Mouse (Mus musculus) intestine, postnatal 0 days (tissue): ENCODE results near the gene Dgkb. TPM values are rescaled to one million over a fixed set of nuclear protein-coding genes. Genes with fewer than 3 reads are reported as not detected.

Experiments
- ATAC-seq: fragments of 200-750 bp; cut with Nextera tagmentation; 2 replicates; pipeline ENCODE4 v1.8.0; 2017; ENCODE audit warnings: mild to moderate bottlenecking, moderate TSS enrichment, moderate library complexity
- H3K27ac ChIP-seq: fragments of 300-500 bp; sonication (generic); 2 replicates; pipeline ENCODE4 v1.5.1; 2014; ENCODE audit warnings: mild to moderate bottlenecking, low read depth, low read length, moderate library complexity
- H3K27me3 ChIP-seq: fragments of 300-500 bp; sonication (generic); replicated peaks from 2 replicates; pipeline ENCODE4 v1.6.1; 2014; ENCODE audit warnings: low read length, mixed read lengths; ENCODE audit not compliant: control insufficient read depth, insufficient read depth
- H3K36me3 ChIP-seq: fragments of 300-500 bp; sonication (generic); 2 replicates; pipeline ENCODE4 v1.6.1; 2014; ENCODE audit warnings: mild to moderate bottlenecking, moderate library complexity; ENCODE audit not compliant: control insufficient read depth, insufficient read depth
- H3K4me1 ChIP-seq: fragments of 300-500 bp; sonication (generic); replicated peaks from 2 replicates; pipeline ENCODE4 v1.6.1; 2014; ENCODE audit warnings: antibody characterized with exemption, low read length, mixed read lengths; ENCODE audit not compliant: control insufficient read depth, insufficient read depth
- H3K4me2 ChIP-seq: fragments of 300-500 bp; sonication (generic); replicated peaks from 2 replicates; pipeline ENCODE4 v1.6.1; 2014; ENCODE audit warnings: low read depth, mild to moderate bottlenecking, moderate library complexity
- H3K4me3 ChIP-seq: fragments of 300-500 bp; sonication (generic); 2 replicates; pipeline ENCODE4 v1.5.1; 2014; ENCODE audit warnings: low read depth, low read length
- H3K9ac ChIP-seq: fragments of 300-500 bp; sonication (generic); 2 replicates; pipeline ENCODE4 v1.6.1; 2014; ENCODE audit warnings: mild to moderate bottlenecking, low read depth, low read length
- H3K9me3 ChIP-seq: fragments of 300-500 bp; sonication (generic); 2 replicates; pipeline ENCODE4 v1.6.1; 2016; ENCODE audit warnings: mixed run types; ENCODE audit not compliant: control insufficient read depth
- CTCF ChIP-seq: sonication (generic); IDR thresholded peaks from 2 replicates; pipeline ENCODE4 v1.5.1; 2016; ENCODE audit warnings: low read depth, mild to moderate bottlenecking, control low read depth, antibody characterized with exemption, moderate library complexity
- WGBS: fragments of 180-500 bp; shearing (Covaris S2); extraction: QIAGEN DNeasy Blood & Tissue Kit; methylation state at CpG from one replicate; pipeline ENCODE4 v1.1.7; 2014; 5-methylcytosine and 5-hydroxymethylcytosine counted together
- polyA plus RNA-seq: library from polyadenylated mRNA; unstranded; fragments of >200 nt; fragmentation: Nextera tagmentation; extraction: Ambion mirVana; gene quantifications from 2 replicates; pipeline ENCODE4 v1.2.1, GENCODE M21; 2015

Dgkb gene
- polyA plus RNA-seq, 1 experiment from 2014 or later: 5.0 TPM

GRCm38 (mm10) chr12:38600165-38600845, 782.8 kb downstream of the Dgkb start:
- H3K27me3 ChIP-seq: no peaks in the 10 kb centered on the region
- TF ChIP-seq CTCF: no peak
- no peaks in the 10 kb centered on the region for H3K36me3 ChIP-seq
- no peak for ATAC-seq
- H3K4me1 ChIP-seq: no peaks in the 10 kb centered on the region
- H3K4me3 ChIP-seq: no peak overlapping the region
- no peak overlapping the region for H3K9ac ChIP-seq
- H3K9me3 ChIP-seq: no peaks in the 10 kb centered on the region
- H3K27ac ChIP-seq: no peak overlapping the region
- WGBS: 88% methylated on average over 3 of the region's 3 CpGs
- no peak overlapping the region for H3K4me2 ChIP-seq

DNA sequence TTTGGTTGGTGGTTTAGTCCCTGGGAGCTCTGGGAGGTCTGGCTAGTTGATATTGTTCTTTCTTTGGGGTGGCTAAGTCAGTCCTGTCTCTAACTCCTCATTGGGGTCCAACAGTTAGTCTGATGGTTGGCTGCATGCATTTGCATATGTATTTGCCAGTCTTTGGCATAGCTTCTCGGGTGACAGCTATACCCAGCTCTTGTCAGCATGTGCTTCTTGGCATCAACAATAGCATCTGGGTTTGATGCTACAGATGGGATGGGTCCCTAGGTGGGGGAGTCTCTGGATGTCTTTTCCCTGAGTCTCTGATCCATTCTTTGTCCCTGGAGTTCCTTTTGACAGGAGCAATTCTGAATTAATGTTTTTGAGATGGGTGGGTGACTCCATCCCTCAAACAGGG, 790.6 kb downstream of the Dgkb start:
- Histone ChIP-seq H3K27me3 (no peaks in the 10 kb centered on the region), H3K9me3 (no peaks in the 10 kb centered on the region), H3K36me3 (no peaks in the 10 kb centered on the region), H3K9ac (no peak overlapping the region), H3K4me3 (no peak overlapping the region), H3K4me2 (no peak overlapping the region), H3K27ac (no peak overlapping the region), H3K4me1 (no peaks in the 10 kb centered on the region)
- TF ChIP-seq CTCF: no peak
- 82% methylated on average over 1 of the region's 1 CpGs for WGBS
- ATAC-seq: no peak

GRCm38 (mm10) chr12:38668265-38668664, 850.7 kb downstream of the Dgkb start:
- Histone ChIP-seq H3K4me2 (no peak overlapping the region), H3K9me3 (no peaks in the 10 kb centered on the region), H3K27ac (no peak overlapping the region), H3K27me3 (no peaks in the 10 kb centered on the region), H3K4me1 (no peaks in the 10 kb centered on the region), H3K4me3 (no peak overlapping the region), H3K36me3 (no peaks in the 10 kb centered on the region), H3K9ac (no peak overlapping the region)
- ATAC-seq: no peak
- WGBS: 57% methylated on average over 3 of the region's 3 CpGs
- TF ChIP-seq CTCF: no peak
